Mouse (Mus musculus) kidney, postnatal 0 days (tissue): ENCODE measurements around the gene Fndc7. TPM values are rescaled to one million over a fixed set of nuclear protein-coding genes. Genes with fewer than 3 reads are reported as not detected.
A peak's percentile ranks its signal among the peaks of the same experiment; 100 is the strongest.
"Not testable (repeated sequence)": the region's sequence is repeated elsewhere in the genome, so short reads cannot be mapped to it uniquely, and the experiment has no call there.

Source experiments
- ATAC-seq: fragments of 200-750 bp; cut with Nextera tagmentation; replicated peaks from 2 replicates; pipeline ENCODE4 v1.8.0; 2017; ENCODE audit warnings: low read depth, moderate number of reproducible peaks, moderate TSS enrichment, moderate library complexity; ENCODE audit not compliant: low FRiP score
- DNase-seq: peaks from one replicate; pipeline ENCODE4 v3.0.0-alpha.2; 2016; ENCODE audit warnings: low spot score
- H3K27ac ChIP-seq: fragments of 300-500 bp; sonication (generic); 2 replicates; pipeline ENCODE4 v1.5.1; 2014; ENCODE audit warnings: mild to moderate bottlenecking
- H3K27me3 ChIP-seq: fragments of 300-500 bp; sonication (generic); 2 replicates; pipeline ENCODE4 v1.6.1; 2014; ENCODE audit warnings: low read length, mixed read lengths; ENCODE audit not compliant: insufficient read depth
- H3K36me3 ChIP-seq: fragments of 300-500 bp; sonication (generic); 2 replicates; pipeline ENCODE4 v1.6.1; 2014; ENCODE audit warnings: low read length, mixed read lengths; ENCODE audit not compliant: insufficient read depth
- H3K4me1 ChIP-seq: fragments of 300-500 bp; sonication (generic); replicated peaks from 2 replicates; pipeline ENCODE4 v1.6.1; 2014; ENCODE audit warnings: antibody characterized with exemption, low read length, mixed read lengths; ENCODE audit not compliant: insufficient read depth
- H3K4me2 ChIP-seq: fragments of 300-500 bp; sonication (generic); 2 replicates; pipeline ENCODE4 v1.6.1; 2014; ENCODE audit warnings: mild to moderate bottlenecking, low read length, moderate library complexity, mixed read lengths
- H3K4me3 ChIP-seq: fragments of 300-500 bp; sonication (generic); replicated peaks from 2 replicates; pipeline ENCODE4 v1.5.1; 2014; ENCODE audit warnings: low read depth, low read length
- H3K9ac ChIP-seq: fragments of 300-500 bp; sonication (generic); 2 replicates; pipeline ENCODE4 v1.6.1; 2014; ENCODE audit warnings: low read depth, low read length
- H3K9me3 ChIP-seq: fragments of 300-500 bp; sonication (generic); replicated peaks from 2 replicates; pipeline ENCODE4 v1.6.1; 2016; ENCODE audit warnings: low read length, inconsistent platforms, mixed read lengths
- CTCF ChIP-seq: IDR thresholded peaks from 2 replicates; pipeline ENCODE4 v1.5.1; 2016; ENCODE audit warnings: antibody characterized with exemption, low read depth, mild to moderate bottlenecking, moderate library complexity
- WGBS: fragments of 180-500 bp; shearing (Covaris S2); extraction: QIAGEN DNeasy Blood & Tissue Kit; methylation state at CpG from one replicate; pipeline ENCODE4 v1.1.7; 2014; 5-methylcytosine and 5-hydroxymethylcytosine counted together
- polyA plus RNA-seq: library from polyadenylated mRNA; unstranded; fragments of >200 nt; fragmentation: Nextera tagmentation; extraction: Ambion mirVana; gene quantifications from 2 replicates; pipeline ENCODE4 v1.2.1, GENCODE M21; 2015

Fndc7 gene
- polyA plus RNA-seq, 1 experiment from 2014 or later: not detected

- 63% methylated on average over 5 of the region's 5 CpGs for WGBS
- DNase-seq (no peak), ATAC-seq (no peak)
- Histone ChIP-seq H3K9ac (no peak overlapping the region), H3K36me3 (no peaks in the 10 kb centered on the region), H3K4me3 (no peak overlapping the region), H3K4me1 (no peaks in the 10 kb centered on the region), H3K9me3 (no peaks in the 10 kb centered on the region), H3K27ac (no peak overlapping the region), H3K4me2 (no peak overlapping the region), H3K27me3 (no peaks in the 10 kb centered on the region)
- TF ChIP-seq CTCF: no peak
These were observed 45.3 kb downstream of the Fndc7 start for GRCm38 (mm10) chr3:108844521-108844920.

- Histone ChIP-seq H3K36me3 (no peaks in the 10 kb centered on the region), H3K9me3 (no peaks in the 10 kb centered on the region), H3K4me1 (no peaks in the 10 kb centered on the region; the same call in 1 of the 2 replicates), H3K9ac (no peak overlapping the region), H3K27me3 (no peaks in the 10 kb centered on the region), H3K27ac (no peak overlapping the region), H3K4me2 (no peak overlapping the region), H3K4me3 (no peak overlapping the region)
- TF ChIP-seq CTCF: no peak
- ATAC-seq: no peak
- WGBS: 82% methylated on average over 6 of the region's 6 CpGs
- no peak for DNase-seq
These were observed 45.8 kb downstream of the Fndc7 start for GRCm38 (mm10) chr3:108844026-108844425.

DNA sequence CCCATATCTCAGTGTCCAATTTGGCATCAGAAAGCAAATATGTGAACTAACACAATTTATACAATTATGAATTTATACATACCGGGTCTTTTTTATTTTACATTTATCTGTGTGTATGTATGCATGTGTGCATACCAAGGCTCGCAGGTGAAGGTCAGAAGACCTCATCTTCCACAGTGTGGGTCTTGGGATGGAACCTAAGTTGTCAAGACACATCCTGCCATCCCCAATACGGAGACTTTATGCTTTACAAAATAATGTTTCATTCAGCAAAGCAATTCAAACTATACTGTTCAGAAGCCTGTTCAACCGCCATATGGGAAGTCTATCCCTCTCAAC, 49.1 kb downstream of the Fndc7 start:
- peaks cover 6% of the 10 kb centered on the region; the same call in 1 of the 2 replicates for H3K4me1 ChIP-seq
- ATAC-seq (peak; percentile 55), DNase-seq (no peak)
- no peak overlapping the region for H3K4me2 ChIP-seq
- H3K9ac ChIP-seq: no peak overlapping the region
- TF ChIP-seq CTCF: no peak
- 57% methylated on average over 4 of the region's 4 CpGs for WGBS
- no peak overlapping the region for H3K4me3 ChIP-seq
- no peaks in the 10 kb centered on the region for H3K36me3 ChIP-seq
- no peaks in the 10 kb centered on the region for H3K27me3 ChIP-seq
- H3K9me3 ChIP-seq: no peaks in the 10 kb centered on the region
- H3K27ac ChIP-seq: no peak overlapping the region

DNA sequence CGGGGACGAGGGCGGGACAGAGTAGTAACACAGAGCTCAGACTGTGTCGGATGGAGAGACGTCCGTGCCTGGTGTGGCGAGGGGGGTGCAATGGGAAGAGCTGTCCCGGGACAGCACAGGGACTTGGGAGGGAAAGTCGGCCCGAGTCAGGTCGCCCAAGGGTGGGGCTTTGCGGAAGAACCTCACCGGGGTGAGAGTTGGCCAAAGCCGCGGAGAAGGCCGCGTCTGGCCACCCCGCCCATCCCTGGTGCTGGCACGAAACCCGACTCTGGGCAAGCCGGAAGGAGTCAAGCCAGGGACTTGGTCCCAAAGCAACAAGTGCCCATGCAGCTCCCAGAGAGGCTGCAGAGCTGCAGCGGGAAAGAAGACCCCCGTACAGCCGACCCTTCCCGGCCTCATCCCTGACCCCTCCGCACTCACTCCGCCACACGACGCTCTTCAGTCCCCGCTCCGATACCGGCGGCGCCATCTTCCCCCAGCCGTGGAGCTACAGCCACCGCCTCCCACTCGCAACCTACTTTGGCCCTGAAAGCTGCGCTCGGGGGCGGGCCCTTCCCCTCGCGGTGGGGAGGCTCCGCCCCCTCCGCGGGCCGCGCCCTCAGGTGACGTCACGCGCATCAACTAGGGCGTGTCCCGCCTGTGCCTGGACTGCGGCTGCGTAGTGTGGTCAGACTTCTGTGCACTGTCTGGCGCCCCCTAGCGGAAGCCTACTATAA, 49.6 kb downstream of the Fndc7 start, which contains the start of gene Stxbp3:
Gene Stxbp3, minus strand, starts transcription at position 527 of the 716 bp plus-strand sequence.
- no peaks in the 10 kb centered on the region for H3K9me3 ChIP-seq
- ATAC-seq (peak; percentile 98), DNase-seq (peak; percentile 98)
- peaks cover 6% of the 10 kb centered on the region; the same call in 1 of the 2 replicates for H3K4me1 ChIP-seq
- H3K27me3 ChIP-seq: no peaks in the 10 kb centered on the region
- 1% methylated on average over 56 of the region's 56 CpGs for WGBS
- no peaks in the 10 kb centered on the region for H3K36me3 ChIP-seq
- H3K27ac ChIP-seq: peak within 1 kb of the TSS; percentile 90
- peak; percentile 98 for TF ChIP-seq CTCF
- peak within 1 kb of the TSS; percentile 61 for H3K9ac ChIP-seq
- peak within 1 kb of the TSS; percentile 73 for H3K4me2 ChIP-seq
- peak within 1 kb of the TSS; percentile 63 for H3K4me3 ChIP-seq

DNA sequence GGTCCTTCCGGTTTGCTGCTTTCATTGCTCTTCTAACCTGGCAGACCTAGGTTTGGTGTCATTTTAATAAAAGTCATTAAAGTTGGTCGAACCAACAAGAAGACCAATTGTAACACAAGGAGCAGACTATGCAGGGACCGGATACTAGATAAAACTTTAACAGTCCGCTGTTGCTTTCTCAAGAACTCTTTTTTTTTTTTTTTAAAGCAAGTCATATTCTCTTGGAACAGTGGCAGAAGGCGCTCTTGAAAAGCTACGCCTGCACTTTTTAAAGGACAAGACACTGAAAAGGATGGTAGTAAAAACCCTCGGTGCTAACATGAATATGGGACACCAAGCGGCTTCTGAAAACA, 50.2 kb downstream of the Fndc7 start:
- DNase-seq: no peak
- Histone ChIP-seq H3K27me3 (no peaks in the 10 kb centered on the region), H3K27ac (peak overlapping the region; percentile 90), H3K4me3 (peak overlapping the region; percentile 63), H3K4me2 (peak overlapping the region; percentile 73), H3K9ac (peak overlapping the region; percentile 61), H3K9me3 (no peaks in the 10 kb centered on the region), H3K36me3 (no peaks in the 10 kb centered on the region), H3K4me1 (peaks cover 6% of the 10 kb centered on the region; the same call in 1 of the 2 replicates)
- no peak for ATAC-seq
- WGBS: under 1% methylated on average over 8 of the region's 8 CpGs
- TF ChIP-seq CTCF: no peak

DNA sequence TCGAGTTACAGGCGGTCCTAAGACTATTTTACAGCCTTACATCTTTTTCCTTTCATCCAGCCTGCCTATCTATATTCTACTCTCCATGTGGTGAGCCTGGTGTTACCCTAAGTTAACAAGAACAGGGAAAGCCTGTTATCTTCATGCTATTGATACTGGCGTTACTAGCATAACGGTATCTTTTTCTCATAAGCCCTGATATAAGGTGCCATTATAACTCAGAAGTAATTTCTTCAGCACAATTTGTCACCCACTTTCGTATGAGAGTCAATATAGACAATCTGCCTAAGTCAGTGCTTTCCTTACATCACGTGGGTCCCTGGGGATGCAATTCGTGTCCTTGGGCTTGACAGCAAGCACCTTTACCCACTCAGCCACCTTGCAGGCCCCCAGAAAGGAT, 50.8 kb downstream of the Fndc7 start:
- ATAC-seq (no peak), DNase-seq (no peak)
- peak overlapping the region; percentile 73 for H3K4me2 ChIP-seq
- H3K9ac ChIP-seq: no peak overlapping the region
- H3K36me3 ChIP-seq: no peaks in the 10 kb centered on the region
- peaks cover 6% of the 10 kb centered on the region; the same call in 1 of the 2 replicates for H3K4me1 ChIP-seq
- TF ChIP-seq CTCF: no peak
- no peak overlapping the region; the same call in 1 of the 2 replicates for H3K4me3 ChIP-seq
- H3K27me3 ChIP-seq: no peaks in the 10 kb centered on the region
- H3K27ac ChIP-seq: no peak overlapping the region
- 82% methylated on average over 7 of the region's 7 CpGs for WGBS
- no peaks in the 10 kb centered on the region for H3K9me3 ChIP-seq

- Histone ChIP-seq H3K27ac (no peak overlapping the region), H3K9ac (no peak overlapping the region), H3K4me2 (no peak overlapping the region), H3K4me1 (peaks cover 6% of the 10 kb centered on the region; the same call in 1 of the 2 replicates), H3K36me3 (no peaks in the 10 kb centered on the region), H3K9me3 (no peaks in the 10 kb centered on the region), H3K4me3 (no peak overlapping the region), H3K27me3 (no peaks in the 10 kb centered on the region)
- TF ChIP-seq CTCF: no peak
- 96% methylated on average over 6 of the region's 6 CpGs for WGBS
- DNase-seq (no peak), ATAC-seq (no peak)
These were observed 52.9 kb downstream of the Fndc7 start for GRCm38 (mm10) chr3:108836931-108837330.

DNA sequence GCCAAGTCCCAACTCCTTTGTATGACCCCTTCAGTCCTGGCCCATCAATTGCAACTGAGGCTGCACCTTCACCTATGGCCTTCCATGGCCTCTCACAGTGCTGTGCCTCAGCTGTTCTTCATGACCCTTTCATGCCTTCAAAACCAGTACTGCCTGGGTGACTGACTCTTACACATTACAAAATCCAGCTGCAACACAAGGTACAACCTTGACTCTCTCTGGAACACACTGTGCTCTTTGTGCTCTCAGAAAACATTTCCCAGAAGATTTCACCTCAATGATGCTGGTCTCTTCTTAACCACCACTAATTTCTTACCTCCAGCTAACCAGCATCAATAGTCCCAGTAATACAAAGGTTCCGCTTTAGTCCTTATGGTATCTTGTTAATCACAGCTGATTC, 56.1 kb downstream of the Fndc7 start:
- DNase-seq, ATAC-seq, H3K27me3 ChIP-seq, H3K4me3 ChIP-seq, H3K9ac ChIP-seq, H3K27ac ChIP-seq, H3K9me3 ChIP-seq, H3K4me1 ChIP-seq, H3K36me3 ChIP-seq, H3K4me2 ChIP-seq: not testable (repeated sequence)
- WGBS: 100% methylated on average over 1 of the region's 1 CpGs
